Mouse (Mus musculus) gastrocnemius, postnatal 25 days (tissue): ENCODE results near the gene Hsd17b3. TPM values are rescaled to one million over a fixed set of nuclear protein-coding genes. Genes with fewer than 3 reads are reported as not detected.
A peak's percentile ranks its signal among the peaks of the same experiment; 100 is the strongest.
"Not testable (repeated sequence)": the region's sequence is repeated elsewhere in the genome, so short reads cannot be mapped to it uniquely, and the experiment has no call there.

Experiments used
- DNase-seq: peaks from one replicate; pipeline ENCODE4 v3.0.0; 2022
- total RNA-seq, 2 experiments: library from RNA; stranded (reverse); gene quantifications; 1 replicate in 1 of 2; 2 replicates in 1 of 2; pipeline ENCODE4 v1.2.3; 2021

Hsd17b3 gene
- total RNA-seq, 2 experiments from 2014 or later, result not detected

GRCm38 (mm10) chr13:64081012-64081919 lies 7.8 kb downstream of the Hsd17b3 start:
- DNase-seq, result no peak

GRCm38 (mm10) chr13:64077591-64077990 lies 11.4 kb downstream of the Hsd17b3 start:
- no peak for DNase-seq

- DNase-seq, result no peak
Measured at GRCm38 (mm10) chr13:64076074-64076473, 13.0 kb downstream of the Hsd17b3 start.

GRCm38 (mm10) chr13:64066653-64067052 lies 22.4 kb downstream of the Hsd17b3 start:
- no peak for DNase-seq

GRCm38 (mm10) chr13:64064276-64064675 lies 24.8 kb downstream of the Hsd17b3 start:
- DNase-seq, result no peak

GRCm38 (mm10) chr13:64060935-64061506 lies 28.0 kb downstream of the Hsd17b3 start:
- no peak for DNase-seq

- DNase-seq, result no peak
Measured at GRCm38 (mm10) chr13:64053959-64054358, 35.1 kb downstream of the Hsd17b3 start.

- not testable (repeated sequence) for DNase-seq
Measured at GRCm38 (mm10) chr13:64052281-64052680, 36.7 kb downstream of the Hsd17b3 start.

GRCm38 (mm10) chr13:64050895-64051294 lies 38.1 kb downstream of the Hsd17b3 start:
- DNase-seq, result no peak

GRCm38 (mm10) chr13:64049535-64049934 lies 39.5 kb downstream of the Hsd17b3 start:
- no peak for DNase-seq

GRCm38 (mm10) chr13:64048467-64048866 lies 40.6 kb downstream of the Hsd17b3 start:
- no peak for DNase-seq

- no peak for DNase-seq
Measured at GRCm38 (mm10) chr13:64039976-64040375, 49.1 kb downstream of the Hsd17b3 start.

- DNase-seq, result no peak
Measured at GRCm38 (mm10) chr13:64038114-64038513, 50.9 kb downstream of the Hsd17b3 start.

- DNase-seq, result peak; percentile 24
Measured at GRCm38 (mm10) chr13:64036079-64037011, 52.7 kb downstream of the Hsd17b3 start.

- DNase-seq, result no peak
Measured at GRCm38 (mm10) chr13:64035036-64035435, 54.0 kb downstream of the Hsd17b3 start.

GRCm38 (mm10) chr13:64033921-64034320 lies 55.1 kb downstream of the Hsd17b3 start:
- DNase-seq, result no peak

- no peak for DNase-seq
Measured at GRCm38 (mm10) chr13:64033181-64033580, 55.8 kb downstream of the Hsd17b3 start.

- DNase-seq, result no peak
Measured at GRCm38 (mm10) chr13:64031254-64031653, 57.8 kb downstream of the Hsd17b3 start.

GRCm38 (mm10) chr13:64030792-64031191 lies 58.2 kb downstream of the Hsd17b3 start:
- DNase-seq, result no peak

GRCm38 (mm10) chr13:64024803-64025202 lies 64.2 kb downstream of the Hsd17b3 start:
- no peak for DNase-seq

GRCm38 (mm10) chr13:64022786-64023468 lies 66.1 kb downstream of the Hsd17b3 start:
- DNase-seq, result no peak

- no peak for DNase-seq
Measured at GRCm38 (mm10) chr13:64020902-64021311, 68.1 kb downstream of the Hsd17b3 start.
